Mouse (Mus musculus) liver, postnatal 0 days (tissue): ENCODE data around the gene Khnyn.

Experiments used
- CTCF ChIP-seq: sonication (generic); IDR thresholded peaks from 2 replicates; pipeline ENCODE4 v1.5.1; 2016; ENCODE audit warnings: antibody characterized with exemption, low read depth
- EP300 ChIP-seq: IDR thresholded peaks from 2 replicates; pipeline ENCODE4 v1.6.1; 2016; ENCODE audit warnings: antibody characterized with exemption, low read depth, mild to moderate bottlenecking

DNA sequence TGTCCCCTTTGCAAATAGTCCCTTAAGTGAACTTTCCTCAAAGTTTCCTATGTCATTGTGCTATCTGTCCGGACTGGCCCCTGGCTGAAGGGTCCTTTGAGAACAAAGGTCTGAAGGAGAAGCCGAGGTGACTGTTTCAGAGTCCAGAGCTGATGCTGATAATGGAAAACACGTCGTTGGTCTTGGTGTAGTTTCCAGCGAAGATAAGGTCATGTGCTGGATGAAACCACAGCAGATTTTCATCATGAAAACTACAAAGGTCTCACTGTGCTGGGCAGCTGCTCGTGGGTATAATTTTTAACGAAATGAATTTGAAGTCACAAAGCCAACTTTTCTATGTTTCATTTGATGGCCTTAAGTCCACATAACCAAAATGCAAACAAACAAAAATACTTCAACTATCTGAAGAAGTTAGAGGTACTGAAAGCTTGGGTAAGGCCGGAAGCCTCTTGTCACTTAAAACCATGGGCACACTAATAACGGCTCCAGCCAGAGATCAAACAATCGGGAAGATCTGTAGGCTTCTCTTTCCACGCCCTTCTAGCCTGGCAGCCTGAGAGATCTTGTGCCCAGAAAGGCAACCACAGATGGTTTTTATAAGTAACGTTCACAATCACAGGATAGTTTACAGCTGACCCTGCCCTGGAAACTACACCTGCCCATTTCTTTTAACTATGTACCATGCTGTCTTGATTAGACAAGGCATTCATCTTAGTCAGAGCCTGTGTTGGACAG is 44.7 kb downstream of the Khnyn start:
- TF ChIP-seq EP300: no peak; the same call in 1 of the 2 replicates
- no peak for TF ChIP-seq CTCF
